Mouse (Mus musculus): ENCODE results near the gene Gstp2. TPM values are rescaled to one million over a fixed set of nuclear protein-coding genes. Genes with fewer than 3 reads are reported as not detected.
"Not testable (repeated sequence)": the region's sequence is repeated elsewhere in the genome, so short reads cannot be mapped to it uniquely, and the experiment has no call there.

Gstp2 gene
- polyA plus RNA-seq, 1 experiment: 32.1 TPM

DNA sequence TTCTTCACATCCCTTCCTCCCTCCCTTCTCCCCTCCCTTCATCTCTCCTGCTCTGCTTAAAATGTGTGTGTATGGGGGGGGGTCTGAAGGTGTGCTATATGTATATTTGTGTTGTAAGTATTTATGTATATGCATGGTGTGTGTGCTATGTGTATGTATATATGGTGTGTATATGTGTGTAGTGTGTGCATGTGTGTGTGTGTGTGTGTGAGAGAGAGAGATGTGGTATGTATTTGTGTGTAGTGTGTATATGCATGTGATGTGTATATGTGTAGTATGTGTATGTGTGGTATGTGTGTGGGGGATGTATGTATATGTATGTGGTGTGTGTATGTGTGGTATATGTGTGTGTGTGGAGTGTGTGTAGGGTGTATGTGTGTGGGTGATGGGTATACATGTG is 21.1 kb upstream of the Gstp2 start:
- H3K4me1 ChIP-seq (ENCODE audit: control insufficient read depth, insufficient read depth, low read length): no peaks in the 10 kb centered on the region
- TF ChIP-seq POLR2A (IDR thresholded peaks at IDR 0.05; ENCODE audit: insufficient read depth, low read length) (no peak), EP300 (IDR thresholded peaks at IDR 0.05; ENCODE audit: insufficient read depth, low read depth, low read length) (no peak), CTCF (IDR thresholded peaks at IDR 0.05; ENCODE audit: low read depth, low read length) (no peak)
- H3K4me3 ChIP-seq (ENCODE audit: low read depth, low read length): no peak overlapping the region
- H3K9me3 ChIP-seq (replicated peaks; ENCODE audit: control insufficient read depth, insufficient read depth, low read length, poor library complexity, severe bottlenecking): 0 out of 2 replicates have a peak, but pooled peaks cover 2% of the 10 kb centered on the region
- H3K27me3 ChIP-seq (ENCODE audit: control insufficient read depth, insufficient read depth, low read length, poor library complexity, severe bottlenecking): no peaks in the 10 kb centered on the region
- H3K9ac ChIP-seq (ENCODE audit: low read depth, poor library complexity, severe bottlenecking): no peak overlapping the region
- H3K36me3 ChIP-seq (ENCODE audit: control insufficient read depth, insufficient read depth, low read length, poor library complexity, severe bottlenecking): no peaks in the 10 kb centered on the region
- no peak overlapping the region for H3K27ac ChIP-seq (ENCODE audit: insufficient read depth, low read length)

DNA sequence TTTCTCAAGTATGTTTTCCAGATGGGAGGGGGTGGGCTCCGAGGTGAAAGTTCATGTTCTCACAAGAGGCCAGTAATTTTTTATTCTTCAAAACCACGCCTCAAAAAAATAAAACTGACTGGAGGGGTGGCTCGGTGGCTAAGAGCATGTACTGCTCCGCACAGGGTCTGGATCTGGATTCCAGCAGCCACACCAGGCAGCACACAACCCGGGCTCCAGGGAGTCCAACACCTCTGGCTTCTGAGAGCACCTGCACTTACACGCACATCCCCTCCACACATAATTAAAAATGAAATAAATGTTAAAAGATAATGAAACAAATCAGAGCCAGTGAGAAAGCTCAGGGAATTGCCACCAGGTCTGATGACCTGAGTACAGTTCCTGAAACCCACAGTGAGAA is 20.5 kb upstream of the Gstp2 start:
- no peak overlapping the region for H3K9ac ChIP-seq (ENCODE audit: low read depth, poor library complexity, severe bottlenecking)
- H3K4me3 ChIP-seq (ENCODE audit: low read depth, low read length): no peak overlapping the region
- no peaks in the 10 kb centered on the region for H3K27me3 ChIP-seq (ENCODE audit: control insufficient read depth, insufficient read depth, low read length, poor library complexity, severe bottlenecking)
- TF ChIP-seq POLR2A (IDR thresholded peaks at IDR 0.05; ENCODE audit: insufficient read depth, low read length) (no peak), EP300 (IDR thresholded peaks at IDR 0.05; ENCODE audit: insufficient read depth, low read depth, low read length) (no peak), CTCF (IDR thresholded peaks at IDR 0.05; ENCODE audit: low read depth, low read length) (no peak)
- no peaks in the 10 kb centered on the region for H3K4me1 ChIP-seq (ENCODE audit: control insufficient read depth, insufficient read depth, low read length)
- no peak overlapping the region for H3K27ac ChIP-seq (ENCODE audit: insufficient read depth, low read length)
- H3K9me3 ChIP-seq (replicated peaks; ENCODE audit: control insufficient read depth, insufficient read depth, low read length, poor library complexity, severe bottlenecking): 0 out of 2 replicates have a peak, but pooled peaks cover 2% of the 10 kb centered on the region
- H3K36me3 ChIP-seq (ENCODE audit: control insufficient read depth, insufficient read depth, low read length, poor library complexity, severe bottlenecking): no peaks in the 10 kb centered on the region

DNA sequence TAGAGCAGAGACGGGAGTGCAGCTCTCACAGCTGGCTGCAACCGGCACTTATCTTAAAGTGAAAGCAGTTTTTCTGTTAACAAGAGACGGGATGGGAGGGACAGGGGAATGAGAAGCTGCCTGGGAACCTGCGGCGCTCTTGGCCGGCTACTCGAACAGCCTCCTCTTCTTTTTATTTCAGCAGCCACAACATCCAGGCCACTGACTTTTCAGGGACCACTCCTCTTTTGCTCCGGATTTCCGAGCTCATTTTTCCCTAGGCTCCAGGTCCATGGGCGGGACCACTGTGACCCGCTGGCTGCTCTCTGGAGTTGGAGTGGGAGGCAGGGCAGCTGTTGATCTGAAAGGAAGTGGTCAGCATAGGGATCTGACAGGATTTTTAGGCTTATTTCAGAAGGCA is 18.7 kb upstream of the Gstp2 start:
- not testable (repeated sequence) for H3K9ac ChIP-seq (ENCODE audit: low read depth, poor library complexity, severe bottlenecking); H3K27ac ChIP-seq (ENCODE audit: insufficient read depth, low read length); H3K4me1 ChIP-seq (ENCODE audit: control insufficient read depth, insufficient read depth, low read length); H3K36me3 ChIP-seq (ENCODE audit: control insufficient read depth, insufficient read depth, low read length, poor library complexity, severe bottlenecking); H3K4me3 ChIP-seq (ENCODE audit: low read depth, low read length); H3K27me3 ChIP-seq (ENCODE audit: control insufficient read depth, insufficient read depth, low read length, poor library complexity, severe bottlenecking); H3K9me3 ChIP-seq (replicated peaks; ENCODE audit: control insufficient read depth, insufficient read depth, low read length, poor library complexity, severe bottlenecking)

DNA sequence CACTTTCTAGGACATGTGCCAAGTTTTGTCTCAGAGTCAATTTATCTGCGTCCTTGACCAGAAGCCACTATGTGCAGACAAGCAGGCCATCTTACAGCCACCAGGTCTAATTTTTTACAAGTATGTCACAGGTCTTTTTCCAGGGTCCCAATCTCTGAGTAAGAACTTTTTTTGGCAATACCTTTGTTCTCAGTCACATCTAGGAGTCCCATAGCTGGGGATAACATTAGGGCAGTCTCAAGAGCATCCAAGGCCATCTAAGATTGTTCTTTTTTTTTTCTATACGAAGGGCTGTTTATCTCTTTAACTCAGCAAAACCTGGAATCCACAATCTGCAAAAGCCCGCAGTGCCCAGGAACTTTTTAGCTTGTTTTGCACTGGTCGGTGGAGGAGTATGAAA is 17.5 kb upstream of the Gstp2 start:
- not testable (repeated sequence) for H3K27ac ChIP-seq (ENCODE audit: insufficient read depth, low read length); H3K9ac ChIP-seq (ENCODE audit: low read depth, poor library complexity, severe bottlenecking); H3K9me3 ChIP-seq (replicated peaks; ENCODE audit: control insufficient read depth, insufficient read depth, low read length, poor library complexity, severe bottlenecking); H3K27me3 ChIP-seq (ENCODE audit: control insufficient read depth, insufficient read depth, low read length, poor library complexity, severe bottlenecking); H3K36me3 ChIP-seq (ENCODE audit: control insufficient read depth, insufficient read depth, low read length, poor library complexity, severe bottlenecking); H3K4me3 ChIP-seq (ENCODE audit: low read depth, low read length); H3K4me1 ChIP-seq (ENCODE audit: control insufficient read depth, insufficient read depth, low read length)

DNA sequence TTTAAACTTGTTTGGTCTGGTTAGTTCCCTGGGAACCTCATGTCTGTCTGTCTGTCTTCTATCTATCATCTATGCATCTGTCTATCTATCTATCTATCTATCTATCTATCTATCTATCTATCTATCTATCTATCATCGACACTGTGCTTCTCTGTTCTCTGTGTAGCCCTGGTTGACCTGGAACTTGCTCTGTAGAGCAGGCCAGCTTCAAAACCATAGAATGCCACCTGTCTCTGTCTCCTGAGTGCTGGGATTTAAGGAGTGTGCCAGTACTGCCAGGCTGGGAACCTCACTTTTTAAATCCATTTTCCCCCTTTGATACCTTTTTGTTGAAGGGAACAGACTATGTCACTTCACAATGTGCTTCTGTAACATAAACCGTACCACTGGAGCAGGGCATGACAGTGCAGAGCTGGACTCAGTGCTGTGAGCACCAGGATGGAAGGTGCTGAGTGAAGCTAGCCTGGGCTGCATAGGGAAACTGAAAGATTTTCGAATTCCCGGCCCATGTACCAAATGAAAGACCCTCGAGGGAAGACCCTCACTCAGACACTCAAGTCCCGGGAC is 15.2 kb upstream of the Gstp2 start:
- no peak overlapping the region for H3K4me3 ChIP-seq (ENCODE audit: low read depth, low read length)
- peaks cover 2% of the 10 kb centered on the region; the same call in 1 of the 2 replicates for H3K27me3 ChIP-seq (ENCODE audit: control insufficient read depth, insufficient read depth, low read length, poor library complexity, severe bottlenecking)
- H3K36me3 ChIP-seq (ENCODE audit: control insufficient read depth, insufficient read depth, low read length, poor library complexity, severe bottlenecking): no peaks in the 10 kb centered on the region
- H3K4me1 ChIP-seq (ENCODE audit: control insufficient read depth, insufficient read depth, low read length): peaks cover 17% of the 10 kb centered on the region
- H3K27ac ChIP-seq (ENCODE audit: insufficient read depth, low read length): no peak overlapping the region
- TF ChIP-seq CTCF (IDR thresholded peaks at IDR 0.05; ENCODE audit: low read depth, low read length) (no peak), EP300 (IDR thresholded peaks at IDR 0.05; ENCODE audit: insufficient read depth, low read depth, low read length) (no peak), POLR2A (IDR thresholded peaks at IDR 0.05; ENCODE audit: insufficient read depth, low read length) (no peak)
- H3K9me3 ChIP-seq (replicated peaks; ENCODE audit: control insufficient read depth, insufficient read depth, low read length, poor library complexity, severe bottlenecking): peaks cover 7% of the 10 kb centered on the region
- no peak overlapping the region for H3K9ac ChIP-seq (ENCODE audit: low read depth, poor library complexity, severe bottlenecking)

- H3K4me3 ChIP-seq (ENCODE audit: low read depth, low read length); H3K27me3 ChIP-seq (ENCODE audit: control insufficient read depth, insufficient read depth, low read length, poor library complexity, severe bottlenecking); H3K9me3 ChIP-seq (replicated peaks; ENCODE audit: control insufficient read depth, insufficient read depth, low read length, poor library complexity, severe bottlenecking); H3K36me3 ChIP-seq (ENCODE audit: control insufficient read depth, insufficient read depth, low read length, poor library complexity, severe bottlenecking); H3K9ac ChIP-seq (ENCODE audit: low read depth, poor library complexity, severe bottlenecking); H3K27ac ChIP-seq (ENCODE audit: insufficient read depth, low read length): not testable (repeated sequence)
- H3K4me1 ChIP-seq (ENCODE audit: control insufficient read depth, insufficient read depth, low read length): peaks cover 17% of the 10 kb centered on the region
Observed at GRCm38 (mm10) chr19:4060044-4060898, 14.4 kb upstream of the Gstp2 start.
